Mouse (Mus musculus): ENCODE results near the gene Oxsm. TPM values are rescaled to one million over a fixed set of nuclear protein-coding genes. Genes with fewer than 3 reads are reported as not detected.

Gene Oxsm
- polyA plus RNA-seq, 1 experiment from 2014 or later = 3.8 TPM

DNA sequence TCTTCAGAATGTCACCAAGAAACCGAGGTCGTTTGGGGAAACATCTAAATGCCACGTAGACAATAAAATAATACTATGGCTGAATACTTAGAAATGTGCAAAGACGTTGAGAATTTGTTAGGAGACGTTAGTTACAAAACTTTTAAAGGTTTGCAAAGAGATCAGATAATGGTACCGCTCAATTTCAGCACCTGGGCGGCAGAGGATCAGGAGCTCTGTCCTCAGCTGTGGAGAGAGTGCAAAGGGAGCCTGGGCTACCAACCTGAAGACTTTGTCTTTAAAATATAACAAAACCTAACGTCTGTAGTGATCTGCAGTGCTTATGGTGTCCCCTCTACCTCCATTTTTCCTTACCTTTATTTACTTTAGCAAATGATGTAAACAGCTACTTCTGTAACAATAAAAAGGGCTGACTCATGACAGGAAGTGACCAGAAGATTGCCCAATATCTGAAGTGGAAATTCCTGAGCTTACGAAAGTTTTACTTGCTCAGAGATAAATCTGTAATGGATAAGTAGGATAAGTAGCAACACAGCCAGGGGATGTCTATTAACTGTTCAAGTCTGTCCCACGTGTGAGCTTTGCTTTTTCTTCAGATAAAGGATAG, 5.9 kb downstream of the Oxsm start:
- Histone ChIP-seq H3K9ac (replicated peaks; ENCODE audit: low read length) (peak overlapping the region; percentile 81), H3K9me3 (ENCODE audit: low read length) (no peaks in the 10 kb centered on the region), H3K4me2 (replicated peaks; ENCODE audit: low read depth, low read length) (peak overlapping the region; percentile 75), H3K27me3 (ENCODE audit: insufficient read depth, low read length) (no peaks in the 10 kb centered on the region), H3K4me1 (ENCODE audit: insufficient read depth, low read length) (peaks cover 15% of the 10 kb centered on the region), H3K36me3 (ENCODE audit: insufficient read depth, low read length) (0 out of 2 replicates have a peak, but pooled peaks cover 2% of the 10 kb centered on the region), H3K27ac (ENCODE audit: low read length) (peak overlapping the region; percentile 80), H3K4me3 (ENCODE audit: low read length) (peak overlapping the region; percentile 68)
- ATAC-seq (ENCODE audit: low FRiP score, low TSS enrichment) = peak; percentile 41; the same call in 1 of the 2 replicates
- 15% methylated on average over 10 of the region's 10 CpGs for WGBS

DNA sequence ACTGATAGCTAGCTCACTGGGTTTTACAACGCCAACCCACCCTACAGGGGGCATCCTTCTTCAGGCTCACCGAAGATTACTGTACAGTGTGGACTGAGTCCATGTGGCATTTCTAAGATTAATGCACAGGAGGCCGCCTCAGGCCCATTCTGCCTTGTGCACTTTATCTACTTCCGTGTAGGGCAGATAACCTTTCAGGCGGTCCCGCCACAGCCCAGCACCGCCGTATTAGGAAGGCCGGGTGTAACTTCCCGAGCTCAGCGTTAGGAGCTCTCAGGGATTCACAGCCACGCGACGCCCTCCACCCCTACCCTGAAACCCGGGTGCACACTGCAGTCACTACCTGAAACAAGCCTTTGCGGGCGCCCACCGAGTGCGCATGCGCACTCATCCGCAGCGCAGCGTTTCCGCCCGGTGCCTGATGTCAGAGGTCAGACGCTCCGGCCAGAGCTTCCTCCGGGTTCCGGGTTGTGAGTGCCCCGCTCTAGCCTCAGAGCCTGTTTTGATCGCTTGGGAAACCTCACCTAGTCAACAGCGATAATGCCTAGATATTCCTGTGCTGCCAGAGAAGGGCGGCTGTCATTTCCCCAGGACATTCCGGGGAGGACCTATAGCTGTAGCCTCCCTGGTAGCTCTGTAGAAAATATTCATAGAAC, 6.5 kb downstream of the Oxsm start:
- Histone ChIP-seq H3K9ac (replicated peaks; ENCODE audit: low read length) (peak overlapping the region; percentile 81), H3K27ac (ENCODE audit: low read length) (peak overlapping the region; percentile 80), H3K36me3 (ENCODE audit: insufficient read depth, low read length) (0 out of 2 replicates have a peak, but pooled peaks cover 2% of the 10 kb centered on the region), H3K4me1 (ENCODE audit: insufficient read depth, low read length) (peaks cover 10% of the 10 kb centered on the region), H3K9me3 (ENCODE audit: low read length) (no peaks in the 10 kb centered on the region), H3K4me2 (replicated peaks; ENCODE audit: low read depth, low read length) (peak overlapping the region; percentile 75), H3K27me3 (ENCODE audit: insufficient read depth, low read length) (no peaks in the 10 kb centered on the region), H3K4me3 (ENCODE audit: low read length) (peak overlapping the region; percentile 68)
- peak; percentile 93 for ATAC-seq (ENCODE audit: low FRiP score, low TSS enrichment)
- WGBS = 2% methylated on average over 34 of the region's 34 CpGs

DNA sequence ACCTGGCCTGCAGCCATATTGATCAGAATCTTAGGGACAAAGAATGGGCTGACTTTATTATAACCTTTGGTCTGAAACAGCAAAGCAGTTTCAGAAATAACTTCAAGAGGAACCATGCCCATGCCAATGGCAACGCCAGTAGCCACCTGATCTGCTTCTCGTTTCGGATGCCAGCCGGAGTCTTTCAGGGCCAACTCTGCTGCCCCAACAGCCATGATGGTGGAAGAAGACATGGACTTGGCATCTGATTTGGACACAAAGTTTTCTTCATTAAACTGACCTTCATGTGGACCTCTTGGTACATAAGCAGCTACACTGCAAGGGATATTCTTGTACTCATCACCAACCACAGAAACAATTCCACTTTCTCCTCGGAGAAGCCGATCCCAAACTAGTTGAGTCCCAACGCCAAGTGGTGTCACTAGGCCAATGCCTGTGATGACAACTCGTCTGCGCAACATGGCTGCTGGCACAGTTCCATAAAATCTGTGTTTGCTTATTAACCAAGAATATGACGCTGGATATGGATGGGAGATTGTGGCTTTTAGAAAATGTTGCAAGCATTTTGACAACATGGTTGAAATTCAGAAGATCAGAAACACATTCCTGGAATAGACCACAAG, 7.3 kb downstream of the Oxsm start:
- ATAC-seq (ENCODE audit: low FRiP score, low TSS enrichment) = no peak
- Histone ChIP-seq H3K4me2 (replicated peaks; ENCODE audit: low read depth, low read length) (peak overlapping the region; percentile 75), H3K4me3 (ENCODE audit: low read length) (peak overlapping the region; percentile 68), H3K4me1 (ENCODE audit: insufficient read depth, low read length) (peaks cover 10% of the 10 kb centered on the region), H3K9me3 (ENCODE audit: low read length) (0 out of 2 replicates have a peak, but pooled peaks cover 2% of the 10 kb centered on the region), H3K9ac (replicated peaks; ENCODE audit: low read length) (no peak overlapping the region), H3K27me3 (ENCODE audit: insufficient read depth, low read length) (no peaks in the 10 kb centered on the region), H3K36me3 (ENCODE audit: insufficient read depth, low read length) (0 out of 2 replicates have a peak, but pooled peaks cover 2% of the 10 kb centered on the region), H3K27ac (ENCODE audit: low read length) (no peak overlapping the region)
- WGBS = 95% methylated on average over 10 of the region's 10 CpGs

DNA sequence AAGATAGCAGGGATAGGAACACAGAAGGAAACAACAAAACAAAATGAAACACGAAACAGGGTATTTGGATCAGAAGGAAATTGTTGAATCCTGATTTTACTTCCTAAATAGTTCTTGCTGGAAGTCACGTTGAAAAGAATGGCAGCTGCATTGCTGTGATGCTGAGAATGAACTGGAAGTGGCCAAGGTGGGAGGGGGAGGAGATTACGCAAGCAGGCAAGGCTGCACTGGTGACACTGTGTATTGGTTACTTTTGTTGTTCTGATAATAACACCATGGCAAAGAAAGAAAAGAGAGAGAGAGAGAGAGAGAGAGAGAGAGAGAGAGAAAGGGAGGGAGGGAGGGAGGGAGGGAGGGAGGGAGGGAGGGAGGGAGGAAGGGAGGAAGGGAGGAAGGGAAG, 13.1 kb downstream of the Oxsm start:
- Histone ChIP-seq H3K4me3 (ENCODE audit: low read length) (no peak overlapping the region), H3K4me1 (ENCODE audit: insufficient read depth, low read length) (no peaks in the 10 kb centered on the region), H3K27me3 (ENCODE audit: insufficient read depth, low read length) (no peaks in the 10 kb centered on the region), H3K9me3 (ENCODE audit: low read length) (0 out of 2 replicates have a peak, but pooled peaks cover 4% of the 10 kb centered on the region), H3K36me3 (ENCODE audit: insufficient read depth, low read length) (0 out of 2 replicates have a peak, but pooled peaks cover 2% of the 10 kb centered on the region), H3K9ac (replicated peaks; ENCODE audit: low read length) (no peak overlapping the region), H3K4me2 (replicated peaks; ENCODE audit: low read depth, low read length) (no peak overlapping the region), H3K27ac (ENCODE audit: low read length) (no peak overlapping the region)
- WGBS = 73% methylated on average over 3 of the region's 3 CpGs
- no peak for ATAC-seq (ENCODE audit: low FRiP score, low TSS enrichment)

DNA sequence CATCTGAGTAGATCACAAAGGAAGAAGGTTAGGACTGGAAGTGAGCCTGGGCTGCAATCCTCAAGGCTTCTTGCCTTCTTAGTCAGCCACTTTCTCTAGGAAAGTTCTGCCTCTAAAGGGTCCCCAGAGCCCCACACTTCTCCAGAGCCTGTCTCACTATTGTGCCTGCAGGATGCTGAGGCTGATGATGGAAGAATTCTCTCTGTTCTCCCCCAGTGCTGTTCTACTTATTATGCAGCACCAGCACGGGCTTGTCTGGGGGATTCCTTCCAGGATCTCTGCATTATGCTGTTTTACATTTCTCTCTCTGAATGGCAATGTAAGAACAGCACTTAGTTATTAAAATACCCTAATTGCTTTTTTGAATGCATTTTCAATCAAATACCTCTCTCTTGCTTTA, 16.1 kb downstream of the Oxsm start:
- no peaks in the 10 kb centered on the region for H3K27me3 ChIP-seq (ENCODE audit: insufficient read depth, low read length)
- no peaks in the 10 kb centered on the region for H3K36me3 ChIP-seq (ENCODE audit: insufficient read depth, low read length)
- no peak overlapping the region for H3K4me2 ChIP-seq (replicated peaks; ENCODE audit: low read depth, low read length)
- H3K4me1 ChIP-seq (ENCODE audit: insufficient read depth, low read length) = no peaks in the 10 kb centered on the region
- H3K4me3 ChIP-seq (ENCODE audit: low read length) = no peak overlapping the region
- 0 out of 2 replicates have a peak, but pooled peaks cover 4% of the 10 kb centered on the region for H3K9me3 ChIP-seq (ENCODE audit: low read length)
- ATAC-seq (ENCODE audit: low FRiP score, low TSS enrichment) = no peak
- H3K27ac ChIP-seq (ENCODE audit: low read length) = no peak overlapping the region
- H3K9ac ChIP-seq (replicated peaks; ENCODE audit: low read length) = no peak overlapping the region
- WGBS = 61% methylated on average over 1 of the region's 1 CpGs

DNA sequence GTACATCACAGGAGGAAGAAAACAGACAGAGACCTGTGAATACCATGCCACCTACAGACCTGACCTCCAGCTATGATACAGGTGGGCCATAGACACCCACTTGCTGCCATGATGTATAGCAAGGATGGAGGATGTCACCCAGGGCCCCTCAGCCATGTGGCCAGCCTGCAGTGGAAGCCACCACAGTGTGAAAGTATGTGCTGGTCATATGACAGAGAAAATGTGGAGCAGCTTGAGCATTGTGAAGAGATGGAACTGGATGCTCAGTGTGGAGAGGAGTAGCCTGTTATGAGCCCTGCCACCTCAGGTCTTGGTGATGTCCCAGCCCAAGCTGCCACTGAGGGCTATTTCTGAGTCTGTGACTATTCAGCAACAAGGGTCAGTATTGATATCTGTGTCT, 19.0 kb downstream of the Oxsm start:
- no peak overlapping the region for H3K4me3 ChIP-seq (ENCODE audit: low read length)
- H3K36me3 ChIP-seq (ENCODE audit: insufficient read depth, low read length) = no peaks in the 10 kb centered on the region
- H3K27me3 ChIP-seq (ENCODE audit: insufficient read depth, low read length) = no peaks in the 10 kb centered on the region
- ATAC-seq (ENCODE audit: low FRiP score, low TSS enrichment) = no peak
- H3K9ac ChIP-seq (replicated peaks; ENCODE audit: low read length) = no peak overlapping the region
- H3K27ac ChIP-seq (ENCODE audit: low read length) = no peak overlapping the region
- no peak overlapping the region for H3K4me2 ChIP-seq (replicated peaks; ENCODE audit: low read depth, low read length)
- 0 out of 2 replicates have a peak, but pooled peaks cover 3% of the 10 kb centered on the region for H3K9me3 ChIP-seq (ENCODE audit: low read length)
- no peaks in the 10 kb centered on the region for H3K4me1 ChIP-seq (ENCODE audit: insufficient read depth, low read length)

DNA sequence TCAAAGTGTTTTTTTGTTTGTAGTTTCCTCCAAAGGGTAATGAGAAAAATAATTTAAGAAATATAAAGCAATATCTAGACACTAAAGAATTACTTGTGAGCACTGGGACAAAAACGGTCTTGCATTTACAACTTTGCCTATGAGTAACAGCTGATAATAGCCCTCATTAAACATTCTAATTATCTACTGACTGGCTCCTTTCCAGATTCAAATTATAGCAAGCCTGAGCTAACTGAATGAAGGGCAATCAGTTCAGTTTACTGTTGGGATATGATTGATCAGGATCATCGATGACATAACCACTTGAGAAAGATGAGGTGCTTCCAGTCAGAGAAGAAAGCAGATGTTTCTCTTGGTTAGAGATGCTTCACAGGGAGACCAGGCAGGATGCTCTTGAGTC, 20.2 kb downstream of the Oxsm start:
- no peak overlapping the region for H3K4me2 ChIP-seq (replicated peaks; ENCODE audit: low read depth, low read length)
- 76% methylated on average over 2 of the region's 2 CpGs for WGBS
- no peak overlapping the region for H3K4me3 ChIP-seq (ENCODE audit: low read length)
- no peak overlapping the region for H3K27ac ChIP-seq (ENCODE audit: low read length)
- H3K27me3 ChIP-seq (ENCODE audit: insufficient read depth, low read length) = no peaks in the 10 kb centered on the region
- H3K4me1 ChIP-seq (ENCODE audit: insufficient read depth, low read length) = no peaks in the 10 kb centered on the region
- ATAC-seq (ENCODE audit: low FRiP score, low TSS enrichment) = no peak
- H3K36me3 ChIP-seq (ENCODE audit: insufficient read depth, low read length) = no peaks in the 10 kb centered on the region
- 0 out of 2 replicates have a peak, but pooled peaks cover 3% of the 10 kb centered on the region for H3K9me3 ChIP-seq (ENCODE audit: low read length)
- no peak overlapping the region for H3K9ac ChIP-seq (replicated peaks; ENCODE audit: low read length)

DNA sequence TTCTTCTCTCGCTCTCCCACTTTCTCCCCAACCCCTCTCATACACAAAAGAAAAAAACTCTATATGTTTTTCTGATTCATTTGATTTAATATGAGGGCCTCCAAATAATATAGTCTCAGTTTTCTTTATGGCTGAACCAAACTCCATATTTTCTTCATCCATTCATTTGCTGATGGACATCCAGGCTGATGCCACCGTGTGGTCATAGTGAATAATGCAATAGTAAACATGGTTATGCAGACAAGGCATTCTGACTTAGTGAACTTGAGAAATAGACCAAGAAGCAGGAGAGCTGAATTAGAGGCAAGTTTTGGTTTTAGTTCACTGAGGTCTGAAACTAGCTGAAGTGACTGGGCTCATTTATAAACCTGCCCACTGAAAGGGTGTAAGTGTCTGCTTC, 30.6 kb downstream of the Oxsm start:
- H3K27ac ChIP-seq (ENCODE audit: low read length) = no peak overlapping the region
- H3K4me2 ChIP-seq (replicated peaks; ENCODE audit: low read depth, low read length) = no peak overlapping the region
- no peak overlapping the region for H3K9ac ChIP-seq (replicated peaks; ENCODE audit: low read length)
- no peak for ATAC-seq (ENCODE audit: low FRiP score, low TSS enrichment)
- no peaks in the 10 kb centered on the region for H3K4me1 ChIP-seq (ENCODE audit: insufficient read depth, low read length)
- H3K36me3 ChIP-seq (ENCODE audit: insufficient read depth, low read length) = no peaks in the 10 kb centered on the region
- no peaks in the 10 kb centered on the region for H3K27me3 ChIP-seq (ENCODE audit: insufficient read depth, low read length)
- no peaks in the 10 kb centered on the region for H3K9me3 ChIP-seq (ENCODE audit: low read length)
- 56% methylated on average over 2 of the region's 2 CpGs for whole genome bisulfite sequencing
- H3K4me3 ChIP-seq (ENCODE audit: low read length) = no peak overlapping the region

DNA sequence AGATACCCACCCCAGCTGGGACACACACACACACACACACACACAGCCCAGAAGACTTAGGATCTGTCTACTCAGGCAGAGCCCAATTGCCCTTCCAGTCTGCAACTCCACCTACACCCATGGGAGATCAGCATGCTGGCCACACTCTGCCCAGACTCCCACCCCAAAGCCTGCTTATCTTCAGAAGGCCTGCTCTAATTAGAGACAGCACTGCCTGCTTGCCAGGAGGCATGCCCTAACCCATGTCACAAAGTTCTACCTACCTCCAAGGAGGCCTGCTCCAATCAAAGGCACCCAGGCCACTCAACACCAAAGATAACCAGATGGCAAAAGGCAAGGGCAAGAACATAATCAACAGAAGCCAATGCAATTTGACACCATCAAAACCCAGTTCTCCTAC, 41.9 kb downstream of the Oxsm start:
- H3K4me3 ChIP-seq (ENCODE audit: low read length) = no peak overlapping the region
- no peaks in the 10 kb centered on the region for H3K9me3 ChIP-seq (ENCODE audit: low read length)
- no peak overlapping the region for H3K4me2 ChIP-seq (replicated peaks; ENCODE audit: low read depth, low read length)
- H3K27ac ChIP-seq (ENCODE audit: low read length) = no peak overlapping the region
- ATAC-seq (ENCODE audit: low FRiP score, low TSS enrichment) = no peak
- H3K36me3 ChIP-seq (ENCODE audit: insufficient read depth, low read length) = no peaks in the 10 kb centered on the region
- H3K9ac ChIP-seq (replicated peaks; ENCODE audit: low read length) = no peak overlapping the region
- no peaks in the 10 kb centered on the region for H3K4me1 ChIP-seq (ENCODE audit: insufficient read depth, low read length)
- H3K27me3 ChIP-seq (ENCODE audit: insufficient read depth, low read length) = no peaks in the 10 kb centered on the region

DNA sequence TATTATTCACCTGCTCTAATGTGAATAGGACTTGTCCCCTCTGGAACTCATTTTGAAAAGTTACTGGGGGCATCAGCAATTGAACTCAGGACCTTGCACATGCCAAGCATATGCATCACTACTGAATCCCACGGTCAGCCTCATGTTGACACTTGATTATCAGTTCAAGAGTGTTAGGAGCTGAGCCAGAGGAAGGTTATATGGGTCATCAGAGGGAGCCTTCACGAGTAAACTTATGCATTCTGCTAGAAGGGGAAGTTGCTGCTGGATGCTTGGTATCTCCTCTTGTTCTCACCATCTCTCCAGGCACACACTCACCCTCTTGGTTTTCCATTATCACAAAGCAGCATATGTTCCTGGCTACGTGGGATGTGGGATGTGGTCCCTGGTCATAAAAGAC, 47.9 kb downstream of the Oxsm start:
- no peak overlapping the region for H3K4me3 ChIP-seq (ENCODE audit: low read length)
- H3K4me2 ChIP-seq (replicated peaks; ENCODE audit: low read depth, low read length) = no peak overlapping the region
- H3K36me3 ChIP-seq (ENCODE audit: insufficient read depth, low read length) = no peaks in the 10 kb centered on the region
- no peaks in the 10 kb centered on the region for H3K27me3 ChIP-seq (ENCODE audit: insufficient read depth, low read length)
- H3K9me3 ChIP-seq (ENCODE audit: low read length) = no peaks in the 10 kb centered on the region
- ATAC-seq (ENCODE audit: low FRiP score, low TSS enrichment) = no peak
- no peak overlapping the region for H3K27ac ChIP-seq (ENCODE audit: low read length)
- H3K9ac ChIP-seq (replicated peaks; ENCODE audit: low read length) = no peak overlapping the region
- no peaks in the 10 kb centered on the region for H3K4me1 ChIP-seq (ENCODE audit: insufficient read depth, low read length)
- WGBS = 36% methylated on average over 3 of the region's 3 CpGs
